Mouse (Mus musculus) liver, embryonic 13.5 days (tissue): ENCODE measurements around the gene Tbce. TPM values are rescaled to one million over a fixed set of nuclear protein-coding genes. Genes with fewer than 3 reads are reported as not detected.
"Not testable (repeated sequence)": the region's sequence is repeated elsewhere in the genome, so short reads cannot be mapped to it uniquely, and the experiment has no call there.

Experiments
- ATAC-seq: fragments of 200-750 bp; cut with Nextera tagmentation; 2 replicates; pipeline ENCODE4 v1.8.0; 2017; ENCODE audit warnings: low read depth, mild to moderate bottlenecking, moderate number of reproducible peaks, moderate library complexity
- DNase-seq: peaks from one replicate; pipeline ENCODE4 v3.0.0; 2022
- H3K27ac ChIP-seq: fragments of 300-500 bp; sonication (generic); 2 replicates; pipeline ENCODE4 v1.5.1; 2015; ENCODE audit warnings: moderate library complexity, mild to moderate bottlenecking, inconsistent platforms
- H3K27me3 ChIP-seq: fragments of 300-500 bp; sonication (generic); 2 replicates; pipeline ENCODE4 v1.6.1; 2015; ENCODE audit warnings: mild to moderate bottlenecking, inconsistent platforms
- H3K36me3 ChIP-seq: fragments of 300-500 bp; sonication (generic); 2 replicates; pipeline ENCODE4 v1.6.1; 2015; ENCODE audit warnings: mild to moderate bottlenecking, inconsistent platforms
- H3K4me1 ChIP-seq: fragments of 300-500 bp; sonication (generic); replicated peaks from 2 replicates; pipeline ENCODE4 v1.6.1; 2015; ENCODE audit warnings: inconsistent platforms
- H3K4me2 ChIP-seq: fragments of 300-500 bp; sonication (generic); 2 replicates; pipeline ENCODE4 v1.6.1; 2015; ENCODE audit warnings: inconsistent platforms, mild to moderate bottlenecking, moderate library complexity
- H3K4me3 ChIP-seq: fragments of 300-500 bp; sonication (generic); replicated peaks from 2 replicates; pipeline ENCODE4 v1.5.1; 2015; ENCODE audit warnings: mild to moderate bottlenecking, inconsistent platforms
- H3K9ac ChIP-seq: fragments of 300-500 bp; sonication (generic); 2 replicates; pipeline ENCODE4 v1.6.1; 2015; ENCODE audit warnings: mild to moderate bottlenecking, inconsistent platforms
- H3K9me3 ChIP-seq: fragments of 300-500 bp; sonication (generic); replicated peaks from 2 replicates; pipeline ENCODE4 v1.6.1; 2016; ENCODE audit warnings: inconsistent platforms
- WGBS: fragments of 180-500 bp; shearing (Covaris S2); methylation state at CpG from one replicate; pipeline ENCODE4 v1.1.7; 2015; ENCODE audit not compliant: insufficient replicate concordance; 5-methylcytosine and 5-hydroxymethylcytosine counted together
- polyA plus RNA-seq: library from polyadenylated mRNA; unstranded; fragments of >200 nt; fragmentation: Nextera tagmentation; extraction: Ambion mirVana; gene quantifications from 2 replicates; pipeline ENCODE4 v1.2.1, GENCODE M21; 2015

Gene Tbce
- polyA plus RNA-seq, 1 experiment from 2014 or later, result 31.5 TPM

- ATAC-seq, result no peak
- Histone ChIP-seq H3K9ac (no peak overlapping the region), H3K27me3 (no peaks in the 10 kb centered on the region), H3K27ac (no peak overlapping the region), H3K4me2 (no peak overlapping the region), H3K4me3 (no peak overlapping the region), H3K9me3 (no peaks in the 10 kb centered on the region), H3K36me3 (peaks cover 82% of the 10 kb centered on the region), H3K4me1 (peaks cover 6% of the 10 kb centered on the region)
- WGBS, result 87% methylated on average over 5 of the region's 5 CpGs
- no peak for DNase-seq
Measured at GRCm38 (mm10) chr13:14004999-14005398, 34.4 kb downstream of the Tbce start.

- H3K4me2 ChIP-seq, result no peak overlapping the region
- H3K27ac ChIP-seq, result no peak overlapping the region
- no peaks in the 10 kb centered on the region for H3K9me3 ChIP-seq
- ATAC-seq (no peak), DNase-seq (no peak)
- peaks cover 6% of the 10 kb centered on the region for H3K4me1 ChIP-seq
- H3K9ac ChIP-seq, result no peak overlapping the region
- H3K36me3 ChIP-seq, result peaks cover 84% of the 10 kb centered on the region
- WGBS, result 77% methylated on average over 4 of the region's 4 CpGs
- no peak overlapping the region for H3K4me3 ChIP-seq
- no peaks in the 10 kb centered on the region for H3K27me3 ChIP-seq
Measured at GRCm38 (mm10) chr13:14004086-14004485, 35.4 kb downstream of the Tbce start.

DNA sequence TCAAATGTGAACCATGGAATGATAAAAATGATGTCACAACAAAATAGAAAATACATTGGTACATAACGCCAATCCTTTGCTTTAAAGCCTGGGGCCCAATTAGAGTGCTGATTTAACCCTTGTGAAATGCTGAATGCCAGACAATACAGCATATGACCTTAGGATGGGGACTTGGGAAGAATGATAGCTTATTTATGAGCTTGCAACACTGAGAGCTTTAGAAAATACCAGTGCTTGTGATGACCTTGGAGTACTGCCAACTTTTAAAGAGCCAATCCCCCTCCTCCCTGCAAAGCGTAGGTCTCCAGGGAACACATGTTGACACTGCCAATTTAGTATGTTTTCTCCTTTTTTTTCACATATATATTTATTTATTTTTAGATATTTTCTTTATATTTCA lies 36.7 kb downstream of the Tbce start:
- no peak overlapping the region for H3K9ac ChIP-seq
- no peak for DNase-seq
- H3K27me3 ChIP-seq, result no peaks in the 10 kb centered on the region
- WGBS, result 81% methylated on average over 2 of the region's 2 CpGs
- no peak overlapping the region for H3K27ac ChIP-seq
- no peak overlapping the region for H3K4me2 ChIP-seq
- H3K36me3 ChIP-seq, result peaks cover 86% of the 10 kb centered on the region
- peaks cover 6% of the 10 kb centered on the region for H3K4me1 ChIP-seq
- ATAC-seq, result no peak
- no peaks in the 10 kb centered on the region for H3K9me3 ChIP-seq
- H3K4me3 ChIP-seq, result no peak overlapping the region

GRCm38 (mm10) chr13:13997476-13997875 lies 42.0 kb downstream of the Tbce start:
- Histone ChIP-seq H3K4me1 (peaks cover 6% of the 10 kb centered on the region; the same call in 1 of the 2 replicates), H3K9me3 (no peaks in the 10 kb centered on the region), H3K9ac (no peak overlapping the region), H3K27ac (no peak overlapping the region), H3K4me3 (no peak overlapping the region), H3K27me3 (no peaks in the 10 kb centered on the region), H3K4me2 (no peak overlapping the region), H3K36me3 (peaks cover 93% of the 10 kb centered on the region)
- WGBS, result 89% methylated on average over 5 of the region's 5 CpGs
- ATAC-seq (no peak), DNase-seq (no peak)

DNA sequence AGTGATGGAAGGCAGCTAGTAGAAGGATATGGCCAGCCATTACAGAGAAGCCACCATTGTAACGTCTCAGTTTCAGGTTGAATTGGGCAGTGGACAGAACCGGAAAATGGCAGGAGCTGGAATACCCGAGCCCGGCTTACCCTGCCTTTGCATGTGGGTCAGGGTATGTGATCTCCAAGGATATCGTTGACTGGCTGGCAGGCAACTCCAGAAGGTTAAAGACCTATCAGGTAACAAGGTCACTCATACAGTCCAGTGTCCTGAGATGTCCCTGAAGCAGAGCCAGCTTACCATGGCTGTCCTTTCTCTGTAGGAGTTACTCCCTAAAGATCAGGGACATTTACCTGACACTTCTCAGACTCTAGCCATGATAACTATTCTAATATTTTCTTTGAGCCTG lies 44.4 kb downstream of the Tbce start:
- DNase-seq (no peak), ATAC-seq (no peak)
- H3K36me3 ChIP-seq, result peaks cover 88% of the 10 kb centered on the region
- no peak overlapping the region for H3K4me2 ChIP-seq
- no peak overlapping the region for H3K9ac ChIP-seq
- no peaks in the 10 kb centered on the region for H3K27me3 ChIP-seq
- no peaks in the 10 kb centered on the region for H3K9me3 ChIP-seq
- no peak overlapping the region for H3K27ac ChIP-seq
- no peak overlapping the region for H3K4me3 ChIP-seq
- H3K4me1 ChIP-seq, result no peaks in the 10 kb centered on the region
- 88% methylated on average over 5 of the region's 5 CpGs for WGBS

DNA sequence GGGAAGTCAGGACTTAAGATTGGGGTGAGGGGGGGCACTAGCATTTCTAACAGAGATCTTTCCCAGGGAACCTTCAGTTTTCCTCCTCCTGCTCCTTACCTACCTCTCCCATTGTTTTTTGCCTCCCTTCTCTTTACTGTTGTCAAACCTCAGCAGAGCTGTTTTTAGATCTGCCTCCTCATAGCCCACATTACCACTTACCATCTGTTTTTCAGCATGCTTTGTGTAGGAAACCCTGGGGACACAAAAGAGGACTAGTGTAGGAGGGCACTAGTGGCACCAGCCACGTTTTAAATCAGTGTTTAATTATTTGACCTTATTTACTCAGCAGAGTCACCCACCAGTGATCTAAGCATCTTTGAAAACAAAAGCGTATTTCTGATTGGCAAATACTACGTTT lies 46.4 kb downstream of the Tbce start:
- ATAC-seq, result no peak
- Histone ChIP-seq H3K27ac (no peak overlapping the region), H3K9me3 (no peaks in the 10 kb centered on the region), H3K4me3 (no peak overlapping the region), H3K27me3 (no peaks in the 10 kb centered on the region), H3K4me2 (no peak overlapping the region), H3K36me3 (peaks cover 85% of the 10 kb centered on the region), H3K9ac (no peak overlapping the region), H3K4me1 (no peaks in the 10 kb centered on the region)
- WGBS, result 79% methylated on average over 3 of the region's 3 CpGs
- no peak for DNase-seq

- WGBS, result 77% methylated on average over 2 of the region's 2 CpGs
- Histone ChIP-seq H3K27ac (no peak overlapping the region), H3K36me3 (peaks cover 71% of the 10 kb centered on the region), H3K4me2 (no peak overlapping the region), H3K4me3 (no peak overlapping the region), H3K9me3 (no peaks in the 10 kb centered on the region), H3K4me1 (no peaks in the 10 kb centered on the region), H3K27me3 (no peaks in the 10 kb centered on the region), H3K9ac (no peak overlapping the region)
- DNase-seq, result no peak
- no peak for ATAC-seq
Measured at GRCm38 (mm10) chr13:13990391-13990790, 49.0 kb downstream of the Tbce start.

GRCm38 (mm10) chr13:13989135-13989534 lies 50.3 kb downstream of the Tbce start:
- no peaks in the 10 kb centered on the region for H3K27me3 ChIP-seq
- no peak overlapping the region for H3K4me3 ChIP-seq
- no peak overlapping the region for H3K27ac ChIP-seq
- 73% methylated on average over 2 of the region's 2 CpGs for WGBS
- H3K9me3 ChIP-seq, result no peaks in the 10 kb centered on the region
- ATAC-seq (no peak), DNase-seq (no peak)
- no peaks in the 10 kb centered on the region for H3K4me1 ChIP-seq
- no peak overlapping the region for H3K9ac ChIP-seq
- H3K4me2 ChIP-seq, result no peak overlapping the region
- H3K36me3 ChIP-seq, result peaks cover 65% of the 10 kb centered on the region

DNA sequence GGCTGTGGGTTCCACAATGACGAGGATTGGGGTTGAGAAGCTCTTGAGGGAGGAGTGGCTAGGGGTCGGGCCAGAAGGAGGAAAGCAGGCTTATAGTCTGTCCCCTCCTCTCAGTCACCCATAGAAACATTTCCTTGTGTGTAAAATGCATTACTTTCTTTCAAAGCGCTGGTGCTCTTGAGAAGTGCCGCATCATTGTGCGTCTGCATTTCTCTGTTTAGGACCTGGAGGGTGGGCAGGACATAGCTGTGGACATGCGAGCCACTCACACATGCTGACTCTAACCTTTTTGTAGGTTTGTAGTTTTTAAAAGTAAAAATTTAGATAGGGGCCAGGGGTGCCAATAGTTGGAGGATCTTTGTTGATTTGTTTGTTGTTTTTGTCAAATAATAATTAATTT lies 55.9 kb downstream of the Tbce start:
- ATAC-seq (peak; percentile 68), DNase-seq (no peak)
- Histone ChIP-seq H3K4me3 (no peak overlapping the region), H3K4me1 (peaks cover 7% of the 10 kb centered on the region; the same call in 1 of the 2 replicates), H3K36me3 (peaks cover 43% of the 10 kb centered on the region), H3K9ac (no peak overlapping the region), H3K27ac (peak overlapping the region; percentile 64), H3K27me3 (no peaks in the 10 kb centered on the region), H3K9me3 (no peaks in the 10 kb centered on the region), H3K4me2 (no peak overlapping the region)
- 66% methylated on average over 6 of the region's 6 CpGs for WGBS

- not testable (repeated sequence) for H3K9ac ChIP-seq, H3K4me2 ChIP-seq, H3K27me3 ChIP-seq, H3K9me3 ChIP-seq, H3K4me1 ChIP-seq, H3K4me3 ChIP-seq, ATAC-seq, H3K27ac ChIP-seq, DNase-seq
- peaks cover 40% of the 10 kb centered on the region for H3K36me3 ChIP-seq
- WGBS, result 50% methylated on average over 1 of the region's 1 CpGs
Measured at GRCm38 (mm10) chr13:13981842-13982241, 57.6 kb downstream of the Tbce start.

DNA sequence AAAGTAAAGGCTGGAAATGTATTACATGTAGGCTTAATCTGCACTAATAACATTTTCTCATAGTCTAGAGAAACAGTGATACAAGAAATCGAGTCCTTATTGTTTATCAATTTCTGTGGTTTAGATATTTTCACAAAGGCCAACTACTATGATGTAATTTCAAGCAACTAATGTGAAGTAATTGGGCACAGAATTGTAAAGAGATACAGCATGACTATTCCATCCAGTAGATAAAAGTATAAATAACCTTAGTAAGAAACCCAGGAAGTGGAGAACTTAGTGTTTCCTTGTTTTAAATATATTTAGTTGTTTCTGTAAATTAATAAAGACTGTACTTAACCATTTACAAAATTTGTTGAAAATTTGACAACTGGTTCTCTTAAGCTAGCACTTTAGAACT lies 69.6 kb downstream of the Tbce start:
- no peak for ATAC-seq
- DNase-seq, result no peak

GRCm38 (mm10) chr13:13968629-13969111 lies 70.8 kb downstream of the Tbce start:
- peak; percentile 97 for ATAC-seq
- no peaks in the 10 kb centered on the region for H3K27me3 ChIP-seq
- H3K4me2 ChIP-seq, result peak overlapping the region; percentile 53
- DNase-seq, result peak; percentile 58
- H3K27ac ChIP-seq, result peak overlapping the region; percentile 85
- H3K4me3 ChIP-seq, result peak overlapping the region; percentile 7; the same call in 1 of the 2 replicates
- 29% methylated on average over 4 of the region's 4 CpGs for WGBS
- H3K9me3 ChIP-seq, result no peaks in the 10 kb centered on the region
- peaks cover 46% of the 10 kb centered on the region for H3K4me1 ChIP-seq
- H3K9ac ChIP-seq, result peak overlapping the region; percentile 52
- peaks cover 39% of the 10 kb centered on the region for H3K36me3 ChIP-seq

More for the DNA sequence above, 69.6 kb downstream of the Tbce start:
- Histone ChIP-seq H3K4me3 (no peak overlapping the region), H3K9ac (no peak overlapping the region), H3K27ac (no peak overlapping the region), H3K4me2 (no peak overlapping the region), H3K36me3 (peaks cover 38% of the 10 kb centered on the region), H3K4me1 (peaks cover 41% of the 10 kb centered on the region), H3K9me3 (no peaks in the 10 kb centered on the region), H3K27me3 (no peaks in the 10 kb centered on the region)
- 64% methylated on average over 1 of the region's 1 CpGs for WGBS
